Mouse (Mus musculus): ENCODE results near the gene Ctbp2. TPM values are rescaled to one million over a fixed set of nuclear protein-coding genes. Genes with fewer than 3 reads are reported as not detected.
"Not testable (repeated sequence)": the region's sequence is repeated elsewhere in the genome, so short reads cannot be mapped to it uniquely, and the experiment has no call there.

The Ctbp2 gene
- polyA plus RNA-seq, 1 experiment from 2014 or later, result 133 TPM

GRCm38 (mm10) chr7:133114847-133115470, 9.2 kb downstream of the Ctbp2 start:
- DNase-seq (ENCODE audit: extremely low spot score, low spot score), result no peak
- 11% methylated on average over 20 of the region's 20 CpGs for WGBS
- H3K27me3 ChIP-seq (ENCODE audit: poor library complexity, severe bottlenecking), result no peaks in the 10 kb centered on the region
- H3K27ac ChIP-seq, result peak overlapping the region; percentile 51
- H3K4me3 ChIP-seq, result peak overlapping the region; percentile 37
- H3K36me3 ChIP-seq (replicated peaks), result peaks cover 15% of the 10 kb centered on the region
- peaks cover 3% of the 10 kb centered on the region; the same call in 1 of the 2 replicates for H3K9me3 ChIP-seq
- H3K4me1 ChIP-seq, result peaks cover 96% of the 10 kb centered on the region

GRCm38 (mm10) chr7:133113185-133113895, 10.8 kb downstream of the Ctbp2 start:
- no peak overlapping the region for H3K4me3 ChIP-seq
- peaks cover 29% of the 10 kb centered on the region for H3K36me3 ChIP-seq (replicated peaks)
- DNase-seq (ENCODE audit: extremely low spot score, low spot score), result no peak
- H3K27me3 ChIP-seq (ENCODE audit: poor library complexity, severe bottlenecking), result no peaks in the 10 kb centered on the region
- WGBS, result 68% methylated on average over 8 of the region's 8 CpGs
- H3K4me1 ChIP-seq, result peaks cover 80% of the 10 kb centered on the region
- H3K9me3 ChIP-seq, result peaks cover 3% of the 10 kb centered on the region; the same call in 1 of the 2 replicates
- H3K27ac ChIP-seq, result peak overlapping the region; percentile 68

GRCm38 (mm10) chr7:133112351-133112831, 11.8 kb downstream of the Ctbp2 start:
- Histone ChIP-seq H3K27ac (peak overlapping the region; percentile 68; the same call in 1 of the 2 replicates), H3K9me3 (peaks cover 3% of the 10 kb centered on the region; the same call in 1 of the 2 replicates), H3K27me3 (ENCODE audit: poor library complexity, severe bottlenecking) (no peaks in the 10 kb centered on the region), H3K4me1 (peaks cover 71% of the 10 kb centered on the region), H3K36me3 (replicated peaks) (peaks cover 32% of the 10 kb centered on the region), H3K4me3 (no peak overlapping the region; the same call in 1 of the 2 replicates)
- DNase-seq (ENCODE audit: extremely low spot score, low spot score), result peak; percentile 28
- WGBS, result 5% methylated on average over 6 of the region's 6 CpGs

DNA sequence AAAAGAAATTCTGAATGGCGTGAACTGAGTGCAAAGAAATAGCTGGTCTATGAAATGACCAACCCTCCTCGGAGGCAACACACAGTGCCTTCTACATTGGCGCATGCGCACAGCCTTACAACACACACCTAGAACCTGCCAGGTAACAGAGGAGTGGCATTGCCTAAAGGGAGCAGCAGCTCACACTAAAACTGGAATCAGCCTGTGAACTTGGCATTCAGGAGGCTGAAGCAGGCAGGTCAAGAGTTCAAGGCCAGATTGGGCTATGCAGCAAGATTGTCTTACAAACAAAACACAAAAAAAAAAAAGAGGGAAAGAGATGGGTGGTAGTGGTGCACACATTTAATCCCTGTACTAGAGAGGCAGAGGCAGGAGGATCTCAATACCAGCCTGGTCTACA, 14.7 kb downstream of the Ctbp2 start:
- 97% methylated on average over 4 of the region's 4 CpGs for whole genome bisulfite sequencing
- no peak for DNase-seq (ENCODE audit: extremely low spot score, low spot score)
- no peak overlapping the region for H3K4me3 ChIP-seq

DNA sequence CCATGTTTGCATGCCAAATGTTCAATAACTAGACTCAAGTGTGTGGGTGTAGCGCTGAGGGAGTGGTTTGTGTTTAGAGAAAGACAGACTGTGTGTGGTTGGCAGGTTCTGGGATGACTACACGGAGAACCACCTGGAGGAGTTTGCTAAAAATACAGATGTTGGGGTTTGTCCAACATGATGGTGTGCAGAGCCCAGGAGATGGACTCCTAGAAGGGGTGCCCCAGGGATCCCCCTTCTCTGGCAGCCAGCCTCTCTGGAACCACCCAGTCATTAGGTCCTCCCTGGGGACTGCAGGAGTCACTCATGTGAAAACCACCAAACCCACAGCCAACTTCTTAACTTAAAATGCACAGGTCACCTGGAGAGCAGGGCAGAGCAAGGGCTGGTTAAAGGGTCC, 15.5 kb downstream of the Ctbp2 start:
- peaks cover 3% of the 10 kb centered on the region; the same call in 1 of the 2 replicates for H3K9me3 ChIP-seq
- 98% methylated on average over 2 of the region's 2 CpGs for WGBS
- no peak overlapping the region for H3K27ac ChIP-seq
- DNase-seq (ENCODE audit: extremely low spot score, low spot score), result no peak
- no peaks in the 10 kb centered on the region for H3K27me3 ChIP-seq (ENCODE audit: poor library complexity, severe bottlenecking)
- peaks cover 41% of the 10 kb centered on the region for H3K4me1 ChIP-seq
- no peak overlapping the region for H3K4me3 ChIP-seq
- H3K36me3 ChIP-seq (replicated peaks), result peaks cover 35% of the 10 kb centered on the region

More for the DNA sequence above, 14.7 kb downstream of the Ctbp2 start:
- peaks cover 49% of the 10 kb centered on the region for H3K4me1 ChIP-seq
- peaks cover 3% of the 10 kb centered on the region; the same call in 1 of the 2 replicates for H3K9me3 ChIP-seq
- H3K27me3 ChIP-seq (ENCODE audit: poor library complexity, severe bottlenecking), result no peaks in the 10 kb centered on the region
- H3K27ac ChIP-seq, result no peak overlapping the region
- peaks cover 39% of the 10 kb centered on the region for H3K36me3 ChIP-seq (replicated peaks)

DNA sequence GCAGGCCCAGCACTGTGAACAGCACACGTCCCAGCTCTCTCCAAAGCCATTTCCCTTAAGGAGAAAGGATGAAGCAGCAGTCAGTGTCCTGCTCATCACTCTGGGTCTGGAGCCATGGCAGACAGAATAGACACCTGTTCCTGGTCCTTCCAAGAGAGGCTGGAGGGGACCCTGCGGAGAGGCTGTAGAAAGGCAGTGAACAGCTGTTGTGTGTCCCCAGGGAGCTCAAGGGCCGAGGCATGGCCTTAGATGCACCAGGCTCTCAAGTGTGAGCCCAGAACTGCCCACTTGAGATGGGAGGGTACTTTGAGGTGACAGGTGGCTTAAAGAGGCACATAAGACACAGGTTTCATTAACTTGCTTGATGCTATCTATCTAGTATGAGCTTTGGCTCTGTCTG, 21.6 kb downstream of the Ctbp2 start:
- Histone ChIP-seq H3K36me3 (replicated peaks) (peaks cover 53% of the 10 kb centered on the region), H3K9me3 (no peaks in the 10 kb centered on the region)
- WGBS, result 89% methylated on average over 3 of the region's 3 CpGs

GRCm38 (mm10) chr7:133101070-133101469, 23.1 kb downstream of the Ctbp2 start:
- no peak for DNase-seq (ENCODE audit: extremely low spot score, low spot score)
- Histone ChIP-seq H3K4me1 (peaks cover 43% of the 10 kb centered on the region), H3K27ac (no peak overlapping the region), H3K36me3 (replicated peaks) (peaks cover 65% of the 10 kb centered on the region), H3K9me3 (no peaks in the 10 kb centered on the region), H3K27me3 (ENCODE audit: poor library complexity, severe bottlenecking) (no peaks in the 10 kb centered on the region), H3K4me3 (no peak overlapping the region)
- WGBS, result 87% methylated on average over 6 of the region's 6 CpGs

More for the DNA sequence above, 21.6 kb downstream of the Ctbp2 start:
- Histone ChIP-seq H3K27me3 (ENCODE audit: poor library complexity, severe bottlenecking) (no peaks in the 10 kb centered on the region), H3K4me1 (peaks cover 41% of the 10 kb centered on the region), H3K4me3 (no peak overlapping the region), H3K27ac (no peak overlapping the region)
- no peak for DNase-seq (ENCODE audit: extremely low spot score, low spot score)

DNA sequence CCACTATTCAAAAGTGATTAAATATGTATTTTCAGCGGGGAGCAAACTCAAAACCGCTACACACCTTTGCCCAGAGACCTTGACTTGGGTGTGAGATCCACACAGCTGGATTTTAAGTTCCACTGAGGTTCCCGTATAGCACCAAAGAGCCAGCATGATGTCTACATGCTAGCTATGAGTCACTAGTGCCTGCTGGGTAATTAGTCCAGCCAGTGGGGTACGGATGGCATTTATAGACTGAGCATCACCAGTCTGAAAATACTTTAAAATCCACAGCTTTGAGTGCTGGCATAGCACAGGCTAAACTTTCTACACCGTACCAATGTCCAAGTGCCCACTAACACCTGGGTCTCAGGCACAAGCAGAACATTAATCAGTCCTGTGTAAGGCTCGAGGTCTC, 24.0 kb downstream of the Ctbp2 start:
- Histone ChIP-seq H3K27ac (no peak overlapping the region), H3K36me3 (replicated peaks) (peaks cover 66% of the 10 kb centered on the region), H3K4me3 (no peak overlapping the region), H3K27me3 (ENCODE audit: poor library complexity, severe bottlenecking) (no peaks in the 10 kb centered on the region), H3K4me1 (peaks cover 44% of the 10 kb centered on the region), H3K9me3 (no peaks in the 10 kb centered on the region)
- DNase-seq (ENCODE audit: extremely low spot score, low spot score), result no peak
- 79% methylated on average over 6 of the region's 6 CpGs for WGBS

- H3K27me3 ChIP-seq (ENCODE audit: poor library complexity, severe bottlenecking), result no peaks in the 10 kb centered on the region
- no peak overlapping the region for H3K4me3 ChIP-seq
- H3K36me3 ChIP-seq (replicated peaks), result peaks cover 62% of the 10 kb centered on the region
- no peak overlapping the region for H3K27ac ChIP-seq
- no peaks in the 10 kb centered on the region for H3K9me3 ChIP-seq
- H3K4me1 ChIP-seq, result peaks cover 41% of the 10 kb centered on the region
- WGBS, result 73% methylated on average over 4 of the region's 4 CpGs
- DNase-seq (ENCODE audit: extremely low spot score, low spot score), result no peak
These were observed 24.9 kb downstream of the Ctbp2 start for GRCm38 (mm10) chr7:133099266-133099665.

- no peak for DNase-seq (ENCODE audit: extremely low spot score, low spot score)
- 91% methylated on average over 12 of the region's 12 CpGs for WGBS
- H3K27ac ChIP-seq, result no peak overlapping the region
- H3K27me3 ChIP-seq (ENCODE audit: poor library complexity, severe bottlenecking), result no peaks in the 10 kb centered on the region
- H3K4me1 ChIP-seq, result peaks cover 44% of the 10 kb centered on the region
- no peak overlapping the region for H3K4me3 ChIP-seq
- H3K9me3 ChIP-seq, result no peaks in the 10 kb centered on the region
- peaks cover 65% of the 10 kb centered on the region for H3K36me3 ChIP-seq (replicated peaks)
These were observed 25.9 kb downstream of the Ctbp2 start for GRCm38 (mm10) chr7:133098118-133098793.

GRCm38 (mm10) chr7:133095610-133096009, 28.5 kb downstream of the Ctbp2 start:
- H3K27me3 ChIP-seq (ENCODE audit: poor library complexity, severe bottlenecking); DNase-seq (ENCODE audit: extremely low spot score, low spot score); H3K4me3 ChIP-seq; H3K9me3 ChIP-seq; H3K27ac ChIP-seq: not testable (repeated sequence)
- WGBS, result 93% methylated on average over 7 of the region's 7 CpGs
- peaks cover 44% of the 10 kb centered on the region for H3K4me1 ChIP-seq
- H3K36me3 ChIP-seq (replicated peaks), result peaks cover 58% of the 10 kb centered on the region

GRCm38 (mm10) chr7:133094711-133095495, 29.3 kb downstream of the Ctbp2 start:
- no peak for DNase-seq (ENCODE audit: extremely low spot score, low spot score)
- H3K36me3 ChIP-seq (replicated peaks), result peaks cover 53% of the 10 kb centered on the region
- 85% methylated on average over 9 of the region's 9 CpGs for WGBS
- H3K27ac ChIP-seq, result no peak overlapping the region
- H3K27me3 ChIP-seq (ENCODE audit: poor library complexity, severe bottlenecking), result no peaks in the 10 kb centered on the region
- no peak overlapping the region for H3K4me3 ChIP-seq
- H3K4me1 ChIP-seq, result peaks cover 45% of the 10 kb centered on the region
- no peaks in the 10 kb centered on the region for H3K9me3 ChIP-seq

All from forebrain, embryonic 10.5 days (tissue).